Mouse (Mus musculus) liver, adult 10 weeks (tissue): ENCODE results near the gene Gm5416. TPM values are rescaled to one million over a fixed set of nuclear protein-coding genes. Genes with fewer than 3 reads are reported as not detected.

Source experiments
- polyA plus RNA-seq: library from polyadenylated mRNA; stranded (reverse); fragments of 350-450 nt; fragmentation: Illumina TruSeq; extraction: RNeasy Lipid Tissue Mini Kit (QIAGEN cat#74804); gene quantifications from one replicate; pipeline ENCODE4 v1.2.3, GENCODE M21; 2014; ENCODE audit warnings: low read depth, low replicate concordance

Gene Gm5416
- not detected for polyA plus RNA-seq

DNA sequence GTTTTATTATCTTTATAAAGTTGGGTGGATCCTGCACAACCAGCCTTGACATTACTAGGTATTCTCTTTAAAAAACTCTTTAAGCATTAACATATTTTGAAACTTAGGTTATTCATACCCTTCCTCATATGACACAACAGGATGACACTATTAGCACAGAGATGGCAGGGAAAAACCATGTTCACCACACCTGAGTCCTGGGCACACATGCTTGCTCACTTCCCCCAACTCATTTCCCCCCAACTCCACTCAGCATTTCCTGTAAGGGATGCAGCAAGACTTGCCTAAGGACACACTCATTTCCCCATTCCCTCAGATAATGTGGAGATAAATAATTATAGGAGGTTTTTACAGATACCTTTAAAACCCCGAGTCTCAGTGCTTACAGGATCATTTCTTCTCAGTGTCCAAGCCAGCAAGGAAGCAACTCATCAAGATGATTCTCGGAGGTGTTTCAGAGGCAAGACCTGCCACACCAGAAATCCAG is at the start of gene Gm5416:
Gene Gm5416, plus strand, starts transcription at position 437 of the 487 bp plus-strand sequence.

DNA sequence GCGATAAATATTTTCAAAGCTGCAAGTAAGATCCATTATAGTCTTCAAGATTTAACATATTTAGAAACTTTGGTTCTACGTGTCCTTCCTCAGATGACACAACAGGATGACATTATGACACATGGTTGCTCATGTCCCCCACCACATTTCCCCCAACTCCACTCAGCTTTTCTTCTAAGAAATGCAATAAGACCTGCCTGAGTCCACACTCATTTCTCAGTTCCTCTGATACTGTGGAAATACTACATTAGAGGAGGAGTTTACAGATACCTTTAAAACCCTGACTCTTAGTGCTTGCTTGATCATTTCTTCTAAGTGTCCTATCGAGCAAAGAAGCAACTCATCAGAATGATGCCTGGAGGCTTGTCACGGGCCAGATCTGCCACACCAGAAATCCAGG is 26.3 kb upstream of the Gm5416 start, which contains the start of gene Gm5483:
Gene Gm5483, plus strand, starts transcription at position 301 of the 400 bp plus-strand sequence.

DNA sequence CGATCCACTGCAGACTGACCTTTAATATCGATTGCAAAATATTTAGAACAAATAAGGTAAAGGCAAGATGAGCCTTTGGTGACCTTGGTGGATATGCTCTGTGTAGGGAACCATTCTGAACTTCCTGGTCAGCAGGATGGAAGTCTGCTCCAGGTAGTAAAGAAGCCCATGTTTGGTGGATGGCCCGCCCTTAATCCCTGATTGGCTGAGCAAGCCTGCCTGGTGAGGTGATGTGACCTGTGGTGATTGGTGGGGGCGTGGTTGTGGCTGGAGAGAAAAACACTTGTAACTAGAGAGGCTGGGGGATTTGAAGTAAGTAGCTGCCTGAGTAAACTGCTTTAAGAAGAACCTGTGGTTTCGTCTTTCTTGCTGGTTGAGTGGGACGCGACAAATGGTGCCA is 11.0 kb downstream of the Gm5416 start, which contains the start of gene 2010005H15Rik:
Gene 2010005H15Rik, plus strand, starts transcription at position 301 of the 400 bp plus-strand sequence.

Other genes with a start within 250 kb of the Gm5416 start
- 49.0 TPM for gene Kpna1, start 231.7 kb upstream of the Gm5416 start, polyA plus RNA-seq
- 3.4 TPM for gene Wdr5b, start 169.2 kb upstream of the Gm5416 start, polyA plus RNA-seq
- gene Fam162a, start 138.8 kb upstream of the Gm5416 start, polyA plus RNA-seq, result 96.6 TPM
- gene Ccdc58, start 138.7 kb upstream of the Gm5416 start, polyA plus RNA-seq, result 185 TPM
- not detected for gene Csta1, start 79.2 kb upstream of the Gm5416 start, polyA plus RNA-seq
- not detected for gene Stfa2l1, start 53.6 kb upstream of the Gm5416 start, polyA plus RNA-seq
- gene Gm5483, start 26.2 kb upstream of the Gm5416 start, polyA plus RNA-seq, result not detected
- not detected for gene 2010005H15Rik, start 11.1 kb downstream of the Gm5416 start, polyA plus RNA-seq
- not detected for gene Stfa1, start 66.5 kb downstream of the Gm5416 start, polyA plus RNA-seq
- gene BC117090, start 123.9 kb downstream of the Gm5416 start, polyA plus RNA-seq, result not detected
- gene BC100530, start 157.3 kb downstream of the Gm5416 start, polyA plus RNA-seq, result not detected
- gene Stfa2, start 198.1 kb downstream of the Gm5416 start, polyA plus RNA-seq, result not detected
- gene Stfa3, start 245.0 kb downstream of the Gm5416 start, polyA plus RNA-seq, result not detected